Mouse (Mus musculus) left cerebral cortex, postnatal 25 days (tissue): ENCODE measurements around the gene Cth. TPM values are rescaled to one million over a fixed set of nuclear protein-coding genes. Genes with fewer than 3 reads are reported as not detected.

Source experiments
- DNase-seq, 2 experiments: peaks; one replicate each; pipeline ENCODE4 v3.0.0; 2022; ENCODE audit warnings: low spot score in 2 of 2, mixed read lengths in 1 of 2
- intact Hi-C: fragments of 180-260 bp; cut with DNase I; formaldehyde crosslinking; loops from one replicate; pipeline ENCODE4 v1.15.1; 2025
- total RNA-seq, 2 experiments: library from RNA; stranded (reverse); gene quantifications; 2 replicates each; pipeline ENCODE4 v1.2.3; 2021

Cth gene
- total RNA-seq, 2 experiments from 2014 or later = 6.7 to 8.0 TPM

GRCm38 (mm10) chr3:157852806-157853205 lies 72.1 kb downstream of the Cth start:
- DNase-seq = no peak
- intact Hi-C loops = no loop called here

- intact Hi-C loops = no loop called here
- DNase-seq = no peak
Observed at GRCm38 (mm10) chr3:157848503-157848902, 76.4 kb downstream of the Cth start.

- DNase-seq = peak in 1 of 2 experiments; percentile 3
- intact Hi-C loops = no loop called here
Observed at GRCm38 (mm10) chr3:157847338-157848284, 77.3 kb downstream of the Cth start.

Other genes starting within 250 kb of the Cth start
- gene Ankrd13c, start 22.2 kb upstream of the Cth start, total RNA-seq = 100 to 1,000 TPM; 114 to 116 TPM
- 100 to 1,000 TPM; 156 to 159 TPM for gene Srsf11, start 111.6 kb upstream of the Cth start, total RNA-seq
- gene Lrrc40, start 111.6 kb upstream of the Cth start, total RNA-seq = 10 to 100 TPM; 23.9 to 25.5 TPM